Mouse (Mus musculus) hematopoietic multipotent progenitor cell, adult 10-12 weeks (in vitro differentiated cells): ENCODE measurements around the gene Grb7. TPM values are rescaled to one million over a fixed set of nuclear protein-coding genes. Genes with fewer than 3 reads are reported as not detected.

Experiments used
- polyA plus RNA-seq: library from polyadenylated mRNA; stranded (reverse); fragments of >175 nt; gene quantifications from 2 replicates; pipeline ENCODE4 v1.2.3, GENCODE M21; 2012; ENCODE audit warnings: low replicate concordance

Grb7 gene
- 2.9 and 3.1 TPM in 2 replicates for polyA plus RNA-seq

GRCm38 (mm10) chr11:98446213-98446561, at the start of gene Grb7:
Gene Grb7, plus strand, starts transcription at chr11:98446394.

GRCm38 (mm10) chr11:98400161-98400726, 46.0 kb upstream of the Grb7 start, which contains the start of gene Pgap3:
Gene Pgap3, minus strand, starts transcription at chr11:98400490.

GRCm38 (mm10) chr11:98412273-98412796, 33.9 kb upstream of the Grb7 start, which contains the start of gene Erbb2:
Gene Erbb2, plus strand, starts transcription at chr11:98412470.

GRCm38 (mm10) chr11:98438331-98439158, 7.6 kb upstream of the Grb7 start, which contains the start of gene Mien1:
Gene Mien1, minus strand, starts transcription at chr11:98438991.

Other genes with a start within 250 kb of the Grb7 start
- 22.0 and 24.5 TPM in 2 replicates for gene Cdk12, start 243.3 kb upstream of the Grb7 start, polyA plus RNA-seq
- not detected in 2 replicates for gene Neurod2, start 116.7 kb upstream of the Grb7 start, polyA plus RNA-seq
- gene Ppp1r1b, start 98.0 kb upstream of the Grb7 start, polyA plus RNA-seq: 0.20 and 0.28 TPM in 2 replicates
- 52.7 and 83.5 TPM in 2 replicates for gene Stard3, start 88.0 kb upstream of the Grb7 start, polyA plus RNA-seq
- 0.20 and 0.59 TPM in 2 replicates for gene Tcap, start 62.6 kb upstream of the Grb7 start, polyA plus RNA-seq
- not detected in 2 replicates for gene Pnmt, start 59.9 kb upstream of the Grb7 start, polyA plus RNA-seq
- gene Pgap3, start 45.9 kb upstream of the Grb7 start, polyA plus RNA-seq: 15.6 and 23.8 TPM in 2 replicates
- 2.3 and 2.6 TPM in 2 replicates for gene Erbb2, start 33.9 kb upstream of the Grb7 start, polyA plus RNA-seq
- gene Mien1, start 7.4 kb upstream of the Grb7 start, polyA plus RNA-seq: 41.8 and 65.2 TPM in 2 replicates
- 71.3 and 78.4 TPM in 2 replicates for gene Ikzf3, start 99.6 kb downstream of the Grb7 start, polyA plus RNA-seq
- 0.86 and 2.4 TPM in 2 replicates for gene Zpbp2, start 104.7 kb downstream of the Grb7 start, polyA plus RNA-seq
- 33.4 and 47.2 TPM in 2 replicates for gene Ormdl3, start 141.0 kb downstream of the Grb7 start, polyA plus RNA-seq
- gene Lrrc3c, start 151.9 kb downstream of the Grb7 start, polyA plus RNA-seq: not detected in 2 replicates
- gene Gm12355, start 179.3 kb downstream of the Grb7 start, polyA plus RNA-seq: not detected in 2 replicates
- not detected in 2 replicates for gene Gsdma3, start 180.0 kb downstream of the Grb7 start, polyA plus RNA-seq
- not detected in 2 replicates for gene Gsdma2, start 200.4 kb downstream of the Grb7 start, polyA plus RNA-seq
- gene Gsdma, start 218.0 kb downstream of the Grb7 start, polyA plus RNA-seq: 0.04 TPM in 1 of 2 replicates, not detected in the other
- gene Psmd3, start 236.2 kb downstream of the Grb7 start, polyA plus RNA-seq: 81.9 and 109 TPM in 2 replicates